Mouse (Mus musculus): ENCODE data around the gene Prl8a9. TPM values are rescaled to one million over a fixed set of nuclear protein-coding genes. Genes with fewer than 3 reads are reported as not detected.

Prl8a9 gene
- not detected in 2 replicates for polyA plus RNA-seq (2014; fragmentation: Nextera tagmentation; extraction: Ambion mirVana)

DNA sequence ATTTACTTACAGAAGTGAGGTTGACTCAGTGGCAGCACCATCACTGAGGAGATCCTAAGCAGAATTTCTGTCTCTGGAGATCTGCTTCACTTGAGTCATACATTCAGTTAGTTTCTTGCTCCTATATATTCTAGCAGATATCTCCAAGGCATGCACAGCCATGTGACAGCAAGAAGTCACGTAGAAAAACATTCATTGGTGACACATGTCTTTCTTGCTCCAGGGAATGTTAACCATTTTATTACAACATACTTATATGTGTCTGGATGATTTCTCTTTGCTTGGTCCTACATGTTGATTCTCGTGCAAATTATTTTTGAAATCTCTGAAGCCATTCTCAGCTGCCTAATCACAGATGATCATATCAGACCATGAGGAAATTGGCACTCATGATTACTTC, at the start of gene Prl8a9:
TSS of gene Prl8a9 (minus strand) at position 101 of the 400 bp plus-strand sequence.
- Histone ChIP-seq H3K9ac (ENCODE audit: low read length) (no peak within 1 kb of the TSS), H3K4me2 (ENCODE audit: low read depth) (no peak within 1 kb of the TSS), H3K9me3 (ENCODE audit: control insufficient read depth, low read length) (no peaks in the 10 kb centered on the region), H3K36me3 (ENCODE audit: control insufficient read depth, insufficient read depth, low read length) (no peaks in the 10 kb centered on the region), H3K27me3 (ENCODE audit: control insufficient read depth, insufficient read depth, low read length) (no peaks in the 10 kb centered on the region), H3K4me1 (ENCODE audit: control insufficient read depth, insufficient read depth, low read length) (no peaks in the 10 kb centered on the region), H3K4me3 (ENCODE audit: low read depth, low read length) (no peak within 1 kb of the TSS), H3K27ac (ENCODE audit: low read depth, low read length) (no peak within 1 kb of the TSS)
- 87% methylated on average over 2 of the region's 2 CpGs for WGBS
- DNase-seq (ENCODE audit: low spot score) (no peak), ATAC-seq (ENCODE audit: insufficient read depth, low FRiP score, low TSS enrichment) (no peak)

DNA sequence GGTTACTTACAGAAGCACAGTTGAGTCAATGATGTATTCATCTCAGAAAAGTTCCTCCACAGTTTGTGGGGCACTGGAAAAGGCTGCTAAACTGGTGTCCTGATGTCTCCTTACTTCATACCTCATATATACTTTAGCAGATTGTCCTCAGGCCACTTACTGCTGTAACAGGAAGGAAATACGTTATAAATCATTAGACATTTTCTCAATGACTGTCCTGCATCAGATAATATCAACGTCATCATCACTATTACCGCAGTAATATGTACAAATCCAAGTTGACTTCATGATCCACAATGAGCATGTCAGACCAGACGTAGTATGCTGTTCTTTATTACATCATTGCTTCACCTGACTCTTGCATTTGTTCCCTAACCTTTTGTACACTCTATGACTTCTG, 46.1 kb upstream of the Prl8a9 start, which contains the start of gene Prl7b1:
TSS of gene Prl7b1 (minus strand) at position 101 of the 400 bp plus-strand sequence.
- H3K4me1 ChIP-seq (ENCODE audit: control insufficient read depth, insufficient read depth, low read length), result no peaks in the 10 kb centered on the region
- DNase-seq (ENCODE audit: low spot score) (no peak), ATAC-seq (ENCODE audit: insufficient read depth, low FRiP score, low TSS enrichment) (no peak)
- 76% methylated on average over 4 of the region's 4 CpGs for WGBS
- H3K36me3 ChIP-seq (ENCODE audit: control insufficient read depth, insufficient read depth, low read length), result no peaks in the 10 kb centered on the region
- no peaks in the 10 kb centered on the region for H3K9me3 ChIP-seq (ENCODE audit: control insufficient read depth, low read length)
- H3K27me3 ChIP-seq (ENCODE audit: control insufficient read depth, insufficient read depth, low read length), result no peaks in the 10 kb centered on the region
- no peak within 1 kb of the TSS for H3K9ac ChIP-seq (ENCODE audit: low read length)
- H3K4me3 ChIP-seq (ENCODE audit: low read depth, low read length), result no peak within 1 kb of the TSS
- no peak within 1 kb of the TSS for H3K4me2 ChIP-seq (ENCODE audit: low read depth)
- no peak within 1 kb of the TSS for H3K27ac ChIP-seq (ENCODE audit: low read depth, low read length)

DNA sequence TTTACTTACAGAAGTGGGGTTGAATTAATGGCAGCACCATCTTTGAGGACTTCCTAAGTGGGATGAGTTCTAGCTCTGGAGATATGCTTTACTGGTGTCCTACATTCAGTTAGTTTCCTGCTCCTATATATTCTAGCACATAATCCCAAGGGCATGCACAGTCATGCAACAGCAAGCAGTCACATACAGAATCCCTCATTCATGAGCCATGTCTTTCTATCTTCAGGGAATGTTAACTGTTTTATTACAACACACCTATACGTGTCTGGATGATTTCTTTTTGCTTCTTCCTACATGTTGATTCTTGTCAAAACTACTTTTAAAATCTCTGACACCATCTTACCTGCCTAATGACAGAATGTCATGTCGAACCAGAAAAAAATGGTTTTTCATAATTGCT, 17.7 kb upstream of the Prl8a9 start, which contains the start of gene Prl8a1:
TSS of gene Prl8a1 (minus strand) at position 101 of the 400 bp plus-strand sequence.
- Histone ChIP-seq H3K27ac (ENCODE audit: low read depth, low read length) (no peak within 1 kb of the TSS), H3K27me3 (ENCODE audit: control insufficient read depth, insufficient read depth, low read length) (no peaks in the 10 kb centered on the region), H3K4me2 (ENCODE audit: low read depth) (no peak within 1 kb of the TSS), H3K4me1 (ENCODE audit: control insufficient read depth, insufficient read depth, low read length) (no peaks in the 10 kb centered on the region), H3K9ac (ENCODE audit: low read length) (no peak within 1 kb of the TSS), H3K4me3 (ENCODE audit: low read depth, low read length) (no peak within 1 kb of the TSS), H3K36me3 (ENCODE audit: control insufficient read depth, insufficient read depth, low read length) (no peaks in the 10 kb centered on the region), H3K9me3 (ENCODE audit: control insufficient read depth, low read length) (no peaks in the 10 kb centered on the region)
- 86% methylated on average over 2 of the region's 2 CpGs for WGBS
- DNase-seq (ENCODE audit: low spot score) (no peak), ATAC-seq (ENCODE audit: insufficient read depth, low FRiP score, low TSS enrichment) (no peak)

DNA sequence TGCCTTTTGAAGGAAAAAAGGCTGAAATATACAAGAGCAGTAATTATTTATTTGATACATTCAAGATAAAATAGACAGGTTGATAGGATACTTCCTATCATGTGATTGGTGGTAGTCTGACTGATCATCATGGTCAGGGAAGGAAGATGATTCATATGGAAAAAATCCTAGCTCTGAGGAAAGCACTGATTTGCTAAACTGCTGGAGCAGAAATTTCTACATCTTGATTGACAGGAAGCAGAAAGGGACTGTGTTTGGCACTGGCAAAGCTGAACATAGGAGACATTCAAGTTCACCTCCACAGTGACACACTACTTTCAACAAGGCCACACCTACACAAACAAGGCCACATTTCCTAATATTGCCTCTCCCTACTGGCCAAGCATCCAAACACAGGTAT, 11.1 kb downstream of the Prl8a9 start:
- Histone ChIP-seq H3K36me3 (ENCODE audit: control insufficient read depth, insufficient read depth, low read length) (no peaks in the 10 kb centered on the region), H3K27me3 (ENCODE audit: control insufficient read depth, insufficient read depth, low read length) (no peaks in the 10 kb centered on the region), H3K9ac (ENCODE audit: low read length) (no peak overlapping the region), H3K9me3 (ENCODE audit: control insufficient read depth, low read length) (no peaks in the 10 kb centered on the region), H3K4me3 (ENCODE audit: low read depth, low read length) (no peak overlapping the region), H3K4me1 (ENCODE audit: control insufficient read depth, insufficient read depth, low read length) (no peaks in the 10 kb centered on the region), H3K27ac (ENCODE audit: low read depth, low read length) (no peak overlapping the region), H3K4me2 (ENCODE audit: low read depth) (no peak overlapping the region)
- ATAC-seq (ENCODE audit: insufficient read depth, low FRiP score, low TSS enrichment) (no peak), DNase-seq (ENCODE audit: low spot score) (no peak)

DNA sequence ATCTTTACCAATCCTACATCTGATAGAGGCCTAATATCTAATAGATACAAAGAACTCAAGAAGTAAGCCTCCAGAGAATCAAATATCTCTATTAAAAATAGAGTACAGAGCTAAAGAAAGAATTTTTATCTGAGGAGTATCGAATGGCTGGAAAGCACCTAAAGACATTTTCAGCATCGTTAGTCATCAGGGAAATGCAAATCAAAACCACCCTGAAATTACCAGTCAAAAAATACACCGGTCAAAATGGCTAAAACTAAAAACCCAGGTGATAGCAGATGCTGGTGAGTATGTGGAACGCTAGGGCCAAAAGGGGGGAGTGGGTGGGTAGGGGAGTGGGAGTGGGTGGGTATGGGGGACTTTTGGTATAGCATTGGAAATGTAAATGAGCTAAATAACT, 41.2 kb downstream of the Prl8a9 start:
- no peaks in the 10 kb centered on the region for H3K27me3 ChIP-seq (ENCODE audit: control insufficient read depth, insufficient read depth, low read length)
- H3K9ac ChIP-seq (ENCODE audit: low read length), result no peak overlapping the region
- no peak for ATAC-seq (ENCODE audit: insufficient read depth, low FRiP score, low TSS enrichment)
- no peaks in the 10 kb centered on the region for H3K36me3 ChIP-seq (ENCODE audit: control insufficient read depth, insufficient read depth, low read length)
- no peak overlapping the region for H3K4me2 ChIP-seq (ENCODE audit: low read depth)
- 88% methylated on average over 4 of the region's 4 CpGs for whole genome bisulfite sequencing
- DNase-seq (ENCODE audit: low spot score), result no peak
- no peaks in the 10 kb centered on the region for H3K4me1 ChIP-seq (ENCODE audit: control insufficient read depth, insufficient read depth, low read length)
- no peak overlapping the region for H3K27ac ChIP-seq (ENCODE audit: low read depth, low read length)
- no peak overlapping the region for H3K4me3 ChIP-seq (ENCODE audit: low read depth, low read length)
- no peaks in the 10 kb centered on the region for H3K9me3 ChIP-seq (ENCODE audit: control insufficient read depth, low read length)

DNA sequence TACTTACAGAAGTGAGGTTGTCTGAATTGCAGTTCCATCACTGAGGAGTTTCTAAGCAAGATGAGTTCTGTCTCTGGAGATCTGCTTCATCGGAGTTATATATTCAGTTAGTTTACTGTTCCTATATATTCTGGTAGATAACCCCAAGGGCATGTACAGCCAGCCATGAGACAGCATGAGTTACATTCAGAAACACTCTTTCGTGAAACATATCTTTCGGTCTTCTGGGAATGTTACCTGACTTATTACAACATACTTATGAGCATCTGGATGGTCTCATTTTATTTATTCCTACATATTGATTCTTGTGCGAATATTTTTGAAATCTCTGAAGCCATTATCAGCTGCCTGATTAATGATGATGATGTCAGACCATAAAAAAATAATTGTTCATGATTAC, 51.3 kb downstream of the Prl8a9 start, which contains the start of gene Prl8a8:
TSS of gene Prl8a8 (minus strand) at position 101 of the 400 bp plus-strand sequence.
- no peaks in the 10 kb centered on the region for H3K27me3 ChIP-seq (ENCODE audit: control insufficient read depth, insufficient read depth, low read length)
- WGBS, result 90% methylated on average over 4 of the region's 4 CpGs
- DNase-seq (ENCODE audit: low spot score) (no peak), ATAC-seq (ENCODE audit: insufficient read depth, low FRiP score, low TSS enrichment) (no peak)
- no peak within 1 kb of the TSS for H3K27ac ChIP-seq (ENCODE audit: low read depth, low read length)
- H3K4me2 ChIP-seq (ENCODE audit: low read depth), result no peak within 1 kb of the TSS
- no peak within 1 kb of the TSS for H3K4me3 ChIP-seq (ENCODE audit: low read depth, low read length)
- H3K36me3 ChIP-seq (ENCODE audit: control insufficient read depth, insufficient read depth, low read length), result no peaks in the 10 kb centered on the region
- H3K4me1 ChIP-seq (ENCODE audit: control insufficient read depth, insufficient read depth, low read length), result no peaks in the 10 kb centered on the region
- H3K9me3 ChIP-seq (ENCODE audit: control insufficient read depth, low read length), result no peaks in the 10 kb centered on the region
- no peak within 1 kb of the TSS for H3K9ac ChIP-seq (ENCODE audit: low read length)

Other genes with a start within 250 kb of the Prl8a9 start
- gene Prl8a2, start 218.9 kb downstream of the Prl8a9 start, polyA plus RNA-seq (2014; fragmentation: Nextera tagmentation; extraction: Ambion mirVana), result not detected in 2 replicates
- not detected in 2 replicates for gene Prl2b1, start 173.8 kb downstream of the Prl8a9 start, polyA plus RNA-seq (2014; fragmentation: Nextera tagmentation; extraction: Ambion mirVana)
- not detected in 2 replicates for gene Prl8a6, start 125.9 kb downstream of the Prl8a9 start, polyA plus RNA-seq (2014; fragmentation: Nextera tagmentation; extraction: Ambion mirVana)
- not detected in 2 replicates for gene Prl8a8, start 51.4 kb downstream of the Prl8a9 start, polyA plus RNA-seq (2014; fragmentation: Nextera tagmentation; extraction: Ambion mirVana)
- gene Prl8a1, start 17.6 kb upstream of the Prl8a9 start, polyA plus RNA-seq (2014; fragmentation: Nextera tagmentation; extraction: Ambion mirVana), result not detected in 2 replicates
- gene Prl7b1, start 46.0 kb upstream of the Prl8a9 start, polyA plus RNA-seq (2014; fragmentation: Nextera tagmentation; extraction: Ambion mirVana), result not detected in 2 replicates
- gene Prl7a1, start 77.9 kb upstream of the Prl8a9 start, polyA plus RNA-seq (2014; fragmentation: Nextera tagmentation; extraction: Ambion mirVana), result not detected in 2 replicates
- not detected in 2 replicates for gene Prl7a2, start 103.4 kb upstream of the Prl8a9 start, polyA plus RNA-seq (2014; fragmentation: Nextera tagmentation; extraction: Ambion mirVana)
- not detected in 2 replicates for gene Prl7d1, start 152.1 kb upstream of the Prl8a9 start, polyA plus RNA-seq (2014; fragmentation: Nextera tagmentation; extraction: Ambion mirVana)
- not detected in 2 replicates for gene Prl7c1, start 216.2 kb upstream of the Prl8a9 start, polyA plus RNA-seq (2014; fragmentation: Nextera tagmentation; extraction: Ambion mirVana)
- gene Prl2a1, start 237.0 kb upstream of the Prl8a9 start, polyA plus RNA-seq (2014; fragmentation: Nextera tagmentation; extraction: Ambion mirVana), result not detected in 2 replicates